Mouse (Mus musculus) intestine, embryonic 15.5 days (tissue): ENCODE measurements around the gene Arid1b. TPM values are rescaled to one million over a fixed set of nuclear protein-coding genes. Genes with fewer than 3 reads are reported as not detected.

Experiments used
- ATAC-seq: fragments of 200-750 bp; cut with Nextera tagmentation; 2 replicates; pipeline ENCODE4 v1.8.0; 2017; ENCODE audit warnings: moderate TSS enrichment, moderate library complexity
- H3K27ac ChIP-seq: fragments of 300-500 bp; sonication (generic); 2 replicates; pipeline ENCODE4 v1.5.1; 2015; ENCODE audit warnings: mild to moderate bottlenecking, inconsistent platforms
- H3K27me3 ChIP-seq: fragments of 300-500 bp; sonication (generic); replicated peaks from 2 replicates; pipeline ENCODE4 v1.6.1; 2015; ENCODE audit warnings: inconsistent platforms
- H3K36me3 ChIP-seq: fragments of 300-500 bp; sonication (generic); 2 replicates; pipeline ENCODE4 v1.6.1; 2015; ENCODE audit warnings: inconsistent platforms
- H3K4me1 ChIP-seq: fragments of 300-500 bp; sonication (generic); replicated peaks from 2 replicates; pipeline ENCODE4 v1.6.1; 2015; ENCODE audit warnings: inconsistent platforms
- H3K4me2 ChIP-seq: fragments of 300-500 bp; sonication (generic); replicated peaks from 2 replicates; pipeline ENCODE4 v1.6.1; 2015; ENCODE audit warnings: mild to moderate bottlenecking, inconsistent platforms
- H3K4me3 ChIP-seq: fragments of 300-500 bp; sonication (generic); replicated peaks from 2 replicates; pipeline ENCODE4 v1.5.1; 2015; ENCODE audit warnings: inconsistent platforms
- H3K9ac ChIP-seq: fragments of 300-500 bp; sonication (generic); 2 replicates; pipeline ENCODE4 v1.6.1; 2015; ENCODE audit warnings: inconsistent platforms
- H3K9me3 ChIP-seq: fragments of 300-500 bp; sonication (generic); 2 replicates; pipeline ENCODE4 v1.6.1; 2016; ENCODE audit warnings: inconsistent platforms
- WGBS: fragments of 180-500 bp; shearing (Covaris S2); methylation state at CpG from one replicate; pipeline ENCODE4 v1.1.7; 2015; 5-methylcytosine and 5-hydroxymethylcytosine counted together
- polyA plus RNA-seq: library from polyadenylated mRNA; unstranded; fragments of >200 nt; fragmentation: Nextera tagmentation; extraction: Ambion mirVana; gene quantifications from 2 replicates; pipeline ENCODE4 v1.2.1, GENCODE M21; 2015

Arid1b gene
- polyA plus RNA-seq, 1 experiment from 2014 or later = 9.1 TPM

GRCm38 (mm10) chr17:5371521-5371920 lies 377.4 kb downstream of the Arid1b start:
- Histone ChIP-seq H3K27ac (no peak overlapping the region), H3K9me3 (no peaks in the 10 kb centered on the region), H3K4me3 (no peak overlapping the region), H3K4me1 (no peaks in the 10 kb centered on the region), H3K27me3 (no peaks in the 10 kb centered on the region), H3K4me2 (no peak overlapping the region), H3K36me3 (no peaks in the 10 kb centered on the region), H3K9ac (no peak overlapping the region)
- ATAC-seq = no peak
- WGBS = 63% methylated on average over 7 of the region's 7 CpGs

- Histone ChIP-seq H3K9me3 (no peaks in the 10 kb centered on the region), H3K27ac (no peak overlapping the region), H3K9ac (no peak overlapping the region), H3K4me1 (no peaks in the 10 kb centered on the region), H3K27me3 (no peaks in the 10 kb centered on the region), H3K4me2 (no peak overlapping the region), H3K36me3 (no peaks in the 10 kb centered on the region), H3K4me3 (no peak overlapping the region)
- no peak for ATAC-seq
- WGBS = 85% methylated on average over 8 of the region's 8 CpGs
Measured at GRCm38 (mm10) chr17:5372951-5373350, 378.8 kb downstream of the Arid1b start.

- Histone ChIP-seq H3K9me3 (no peaks in the 10 kb centered on the region), H3K9ac (no peak overlapping the region), H3K27me3 (no peaks in the 10 kb centered on the region), H3K4me3 (no peak overlapping the region), H3K4me2 (no peak overlapping the region), H3K36me3 (no peaks in the 10 kb centered on the region), H3K27ac (no peak overlapping the region), H3K4me1 (no peaks in the 10 kb centered on the region)
- WGBS = 40% methylated on average over 11 of the region's 11 CpGs
- ATAC-seq = no peak
Measured at GRCm38 (mm10) chr17:5377151-5377929, 383.2 kb downstream of the Arid1b start.

GRCm38 (mm10) chr17:5377930-5378310 lies 383.8 kb downstream of the Arid1b start:
- Histone ChIP-seq H3K9ac (no peak overlapping the region), H3K27me3 (no peaks in the 10 kb centered on the region), H3K4me3 (no peak overlapping the region), H3K27ac (no peak overlapping the region), H3K9me3 (no peaks in the 10 kb centered on the region), H3K36me3 (no peaks in the 10 kb centered on the region), H3K4me1 (no peaks in the 10 kb centered on the region), H3K4me2 (no peak overlapping the region)
- no peak for ATAC-seq
- whole genome bisulfite sequencing = 32% methylated on average over 7 of the region's 7 CpGs

- H3K4me2 ChIP-seq = no peak overlapping the region
- no peak overlapping the region for H3K9ac ChIP-seq
- H3K4me1 ChIP-seq = no peaks in the 10 kb centered on the region
- H3K27ac ChIP-seq = no peak overlapping the region
- ATAC-seq = no peak
- no peaks in the 10 kb centered on the region for H3K27me3 ChIP-seq
- 94% methylated on average over 1 of the region's 1 CpGs for WGBS
- H3K36me3 ChIP-seq = no peaks in the 10 kb centered on the region
- no peak overlapping the region for H3K4me3 ChIP-seq
- H3K9me3 ChIP-seq = no peaks in the 10 kb centered on the region
Measured at GRCm38 (mm10) chr17:5385694-5386093, 391.6 kb downstream of the Arid1b start.

GRCm38 (mm10) chr17:5386885-5387545 lies 392.9 kb downstream of the Arid1b start:
- no peak overlapping the region for H3K4me3 ChIP-seq
- H3K4me1 ChIP-seq = no peaks in the 10 kb centered on the region
- H3K9ac ChIP-seq = no peak overlapping the region
- no peak overlapping the region for H3K4me2 ChIP-seq
- WGBS = 86% methylated on average over 12 of the region's 12 CpGs
- no peak for ATAC-seq
- no peaks in the 10 kb centered on the region for H3K9me3 ChIP-seq
- no peaks in the 10 kb centered on the region for H3K27me3 ChIP-seq
- H3K27ac ChIP-seq = no peak overlapping the region
- no peaks in the 10 kb centered on the region for H3K36me3 ChIP-seq

- WGBS = 75% methylated on average over 3 of the region's 3 CpGs
- H3K9me3 ChIP-seq = no peaks in the 10 kb centered on the region
- no peak overlapping the region for H3K4me2 ChIP-seq
- no peak overlapping the region for H3K27ac ChIP-seq
- ATAC-seq = no peak
- no peak overlapping the region for H3K9ac ChIP-seq
- H3K27me3 ChIP-seq = no peaks in the 10 kb centered on the region
- H3K4me3 ChIP-seq = no peak overlapping the region
- no peaks in the 10 kb centered on the region for H3K4me1 ChIP-seq
- H3K36me3 ChIP-seq = no peaks in the 10 kb centered on the region
Measured at GRCm38 (mm10) chr17:5388351-5388750, 394.2 kb downstream of the Arid1b start.

GRCm38 (mm10) chr17:5390682-5391081 lies 396.6 kb downstream of the Arid1b start:
- 73% methylated on average over 10 of the region's 10 CpGs for WGBS

GRCm38 (mm10) chr17:5395454-5396205 lies 401.5 kb downstream of the Arid1b start:
- 80% methylated on average over 16 of the region's 16 CpGs for WGBS
- H3K4me1 ChIP-seq = peaks cover 3% of the 10 kb centered on the region; the same call in 1 of the 2 replicates
- H3K9ac ChIP-seq = no peak overlapping the region
- no peaks in the 10 kb centered on the region for H3K27me3 ChIP-seq
- no peaks in the 10 kb centered on the region for H3K36me3 ChIP-seq
- no peak overlapping the region for H3K4me3 ChIP-seq
- ATAC-seq = no peak
- H3K4me2 ChIP-seq = no peak overlapping the region
- no peak overlapping the region for H3K27ac ChIP-seq
- H3K9me3 ChIP-seq = no peaks in the 10 kb centered on the region

More at GRCm38 (mm10) chr17:5390682-5391081, 396.6 kb downstream of the Arid1b start:
- no peak overlapping the region for H3K9ac ChIP-seq
- no peaks in the 10 kb centered on the region for H3K27me3 ChIP-seq
- H3K36me3 ChIP-seq = no peaks in the 10 kb centered on the region
- H3K4me3 ChIP-seq = no peak overlapping the region
- no peak overlapping the region for H3K4me2 ChIP-seq
- H3K27ac ChIP-seq = no peak overlapping the region
- no peak for ATAC-seq
- H3K4me1 ChIP-seq = no peaks in the 10 kb centered on the region
- H3K9me3 ChIP-seq = no peaks in the 10 kb centered on the region

- H3K27ac ChIP-seq = no peak overlapping the region
- no peaks in the 10 kb centered on the region for H3K36me3 ChIP-seq
- H3K9ac ChIP-seq = no peak overlapping the region
- WGBS = 84% methylated on average over 5 of the region's 5 CpGs
- no peaks in the 10 kb centered on the region for H3K9me3 ChIP-seq
- no peak for ATAC-seq
- H3K4me1 ChIP-seq = peaks cover 3% of the 10 kb centered on the region; the same call in 1 of the 2 replicates
- H3K4me2 ChIP-seq = no peak overlapping the region
- H3K4me3 ChIP-seq = no peak overlapping the region
- H3K27me3 ChIP-seq = no peaks in the 10 kb centered on the region
Measured at GRCm38 (mm10) chr17:5396213-5396612, 402.1 kb downstream of the Arid1b start.
